Mouse (Mus musculus): ENCODE data around the gene Tnrc6a. TPM values are rescaled to one million over a fixed set of nuclear protein-coding genes. Genes with fewer than 3 reads are reported as not detected.
"Not testable (repeated sequence)": the region's sequence is repeated elsewhere in the genome, so short reads cannot be mapped to it uniquely, and the experiment has no call there.

The Tnrc6a gene
- polyA plus RNA-seq, 1 experiment from 2014 or later = 54.5 TPM

GRCm38 (mm10) chr7:123097891-123098750 lies 25.6 kb upstream of the Tnrc6a start:
- Histone ChIP-seq H3K4me2 (ENCODE audit: low read length) (0 out of 2 replicates have a peak overlapping the region, but pooled peaks have one; percentile 14), H3K4me1 (replicated peaks; ENCODE audit: control insufficient read depth, insufficient read depth, low read length) (peaks cover 23% of the 10 kb centered on the region; the same call in 1 of the 2 replicates), H3K9ac (ENCODE audit: low read length) (peak overlapping the region; percentile 18; the same call in 1 of the 2 replicates), H3K27ac (ENCODE audit: low read depth) (peak overlapping the region; percentile 97), H3K9me3 (ENCODE audit: control insufficient read depth, low read length) (no peaks in the 10 kb centered on the region), H3K27me3 (replicated peaks; ENCODE audit: control insufficient read depth, insufficient read depth, low read length) (no peaks in the 10 kb centered on the region), H3K4me3 (ENCODE audit: low read depth, low read length) (no peak overlapping the region), H3K36me3 (ENCODE audit: control insufficient read depth, insufficient read depth, low read length) (no peaks in the 10 kb centered on the region)
- 9% methylated on average over 16 of the region's 16 CpGs for WGBS
- DNase-seq (ENCODE audit: low spot score) = peak; percentile 94
- peak; percentile 96 for ATAC-seq (replicated peaks; ENCODE audit: low FRiP score, low TSS enrichment, low read depth)

DNA sequence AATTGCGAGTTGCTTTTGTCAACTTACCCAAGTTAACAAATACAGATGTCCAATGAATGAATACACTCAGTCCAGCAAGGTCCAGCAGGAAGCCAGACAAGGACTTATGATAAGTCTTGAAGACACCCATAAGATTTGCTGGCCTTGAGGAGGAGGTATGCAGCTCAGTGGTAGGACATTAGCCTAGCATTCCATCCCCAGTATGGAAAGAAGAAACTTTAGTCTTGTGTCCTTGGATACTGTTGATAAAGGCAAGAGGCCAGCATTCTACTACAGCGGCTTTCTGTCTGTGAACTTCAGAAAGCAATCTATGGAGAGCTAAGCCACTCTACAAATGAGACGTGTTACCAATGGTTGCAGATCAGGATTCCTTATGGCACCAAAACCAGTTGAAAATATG lies 22.4 kb upstream of the Tnrc6a start:
- WGBS = 89% methylated on average over 3 of the region's 3 CpGs
- Histone ChIP-seq H3K27ac (ENCODE audit: low read depth) (no peak overlapping the region), H3K36me3 (ENCODE audit: control insufficient read depth, insufficient read depth, low read length) (no peaks in the 10 kb centered on the region), H3K27me3 (replicated peaks; ENCODE audit: control insufficient read depth, insufficient read depth, low read length) (no peaks in the 10 kb centered on the region), H3K9me3 (ENCODE audit: control insufficient read depth, low read length) (no peaks in the 10 kb centered on the region), H3K9ac (ENCODE audit: low read length) (no peak overlapping the region), H3K4me1 (replicated peaks; ENCODE audit: control insufficient read depth, insufficient read depth, low read length) (peaks cover 23% of the 10 kb centered on the region; the same call in 1 of the 2 replicates), H3K4me3 (ENCODE audit: low read depth, low read length) (no peak overlapping the region), H3K4me2 (ENCODE audit: low read length) (no peak overlapping the region)
- DNase-seq (ENCODE audit: low spot score) (no peak), ATAC-seq (replicated peaks; ENCODE audit: low FRiP score, low TSS enrichment, low read depth) (no peak)

- ATAC-seq (replicated peaks; ENCODE audit: low FRiP score, low TSS enrichment, low read depth); H3K27ac ChIP-seq (ENCODE audit: low read depth); H3K4me2 ChIP-seq (ENCODE audit: low read length); H3K36me3 ChIP-seq (ENCODE audit: control insufficient read depth, insufficient read depth, low read length); H3K9ac ChIP-seq (ENCODE audit: low read length); H3K9me3 ChIP-seq (ENCODE audit: control insufficient read depth, low read length); H3K4me3 ChIP-seq (ENCODE audit: low read depth, low read length); DNase-seq (ENCODE audit: low spot score); H3K27me3 ChIP-seq (replicated peaks; ENCODE audit: control insufficient read depth, insufficient read depth, low read length): not testable (repeated sequence)
- H3K4me1 ChIP-seq (replicated peaks; ENCODE audit: control insufficient read depth, insufficient read depth, low read length) = peaks cover 14% of the 10 kb centered on the region
- 44% methylated on average over 1 of the region's 1 CpGs for WGBS
Observed at GRCm38 (mm10) chr7:123105381-123105780, 18.3 kb upstream of the Tnrc6a start.

- DNase-seq (ENCODE audit: low spot score) (no peak), ATAC-seq (replicated peaks; ENCODE audit: low FRiP score, low TSS enrichment, low read depth) (no peak)
- Histone ChIP-seq H3K4me3 (ENCODE audit: low read depth, low read length) (no peak overlapping the region), H3K27me3 (replicated peaks; ENCODE audit: control insufficient read depth, insufficient read depth, low read length) (no peaks in the 10 kb centered on the region), H3K9me3 (ENCODE audit: control insufficient read depth, low read length) (no peaks in the 10 kb centered on the region), H3K9ac (ENCODE audit: low read length) (no peak overlapping the region), H3K4me1 (replicated peaks; ENCODE audit: control insufficient read depth, insufficient read depth, low read length) (peaks cover 20% of the 10 kb centered on the region), H3K27ac (ENCODE audit: low read depth) (no peak overlapping the region), H3K4me2 (ENCODE audit: low read length) (no peak overlapping the region), H3K36me3 (ENCODE audit: control insufficient read depth, insufficient read depth, low read length) (no peaks in the 10 kb centered on the region)
- 63% methylated on average over 1 of the region's 1 CpGs for WGBS
Observed at GRCm38 (mm10) chr7:123105906-123106305, 17.8 kb upstream of the Tnrc6a start.

GRCm38 (mm10) chr7:123106326-123106725 lies 17.4 kb upstream of the Tnrc6a start:
- H3K9me3 ChIP-seq (ENCODE audit: control insufficient read depth, low read length) = no peaks in the 10 kb centered on the region
- H3K27me3 ChIP-seq (replicated peaks; ENCODE audit: control insufficient read depth, insufficient read depth, low read length) = no peaks in the 10 kb centered on the region
- H3K4me3 ChIP-seq (ENCODE audit: low read depth, low read length) = no peak overlapping the region
- no peak for DNase-seq (ENCODE audit: low spot score)
- ATAC-seq (replicated peaks; ENCODE audit: low FRiP score, low TSS enrichment, low read depth) = no peak
- H3K9ac ChIP-seq (ENCODE audit: low read length) = no peak overlapping the region
- no peak overlapping the region for H3K4me2 ChIP-seq (ENCODE audit: low read length)
- peaks cover 21% of the 10 kb centered on the region for H3K4me1 ChIP-seq (replicated peaks; ENCODE audit: control insufficient read depth, insufficient read depth, low read length)
- H3K27ac ChIP-seq (ENCODE audit: low read depth) = no peak overlapping the region
- 98% methylated on average over 2 of the region's 2 CpGs for WGBS
- H3K36me3 ChIP-seq (ENCODE audit: control insufficient read depth, insufficient read depth, low read length) = no peaks in the 10 kb centered on the region

- H3K4me1 ChIP-seq (replicated peaks; ENCODE audit: control insufficient read depth, insufficient read depth, low read length) = peaks cover 21% of the 10 kb centered on the region
- peak overlapping the region; percentile 49; the same call in 1 of the 2 replicates for H3K27ac ChIP-seq (ENCODE audit: low read depth)
- no peak overlapping the region for H3K9ac ChIP-seq (ENCODE audit: low read length)
- H3K4me3 ChIP-seq (ENCODE audit: low read depth, low read length) = no peak overlapping the region
- H3K9me3 ChIP-seq (ENCODE audit: control insufficient read depth, low read length) = no peaks in the 10 kb centered on the region
- peak; percentile 79 for ATAC-seq (replicated peaks; ENCODE audit: low FRiP score, low TSS enrichment, low read depth)
- no peaks in the 10 kb centered on the region for H3K36me3 ChIP-seq (ENCODE audit: control insufficient read depth, insufficient read depth, low read length)
- no peak overlapping the region for H3K4me2 ChIP-seq (ENCODE audit: low read length)
- WGBS = 51% methylated on average over 13 of the region's 13 CpGs
- no peaks in the 10 kb centered on the region for H3K27me3 ChIP-seq (replicated peaks; ENCODE audit: control insufficient read depth, insufficient read depth, low read length)
- DNase-seq (ENCODE audit: low spot score) = no peak
Observed at GRCm38 (mm10) chr7:123108058-123109055, 15.3 kb upstream of the Tnrc6a start.

GRCm38 (mm10) chr7:123109361-123110000 lies 14.2 kb upstream of the Tnrc6a start:
- 91% methylated on average over 7 of the region's 7 CpGs for WGBS

GRCm38 (mm10) chr7:123110135-123110534 lies 13.6 kb upstream of the Tnrc6a start:
- 44% methylated on average over 3 of the region's 3 CpGs for WGBS
- no peak for DNase-seq (ENCODE audit: low spot score)
- peak overlapping the region; percentile 20; the same call in 1 of the 2 replicates for H3K4me2 ChIP-seq (ENCODE audit: low read length)
- H3K9me3 ChIP-seq (ENCODE audit: control insufficient read depth, low read length) = no peaks in the 10 kb centered on the region
- no peak overlapping the region for H3K4me3 ChIP-seq (ENCODE audit: low read depth, low read length)
- peak overlapping the region; percentile 64; the same call in 1 of the 2 replicates for H3K27ac ChIP-seq (ENCODE audit: low read depth)
- peaks cover 21% of the 10 kb centered on the region for H3K4me1 ChIP-seq (replicated peaks; ENCODE audit: control insufficient read depth, insufficient read depth, low read length)
- no peaks in the 10 kb centered on the region for H3K27me3 ChIP-seq (replicated peaks; ENCODE audit: control insufficient read depth, insufficient read depth, low read length)
- H3K36me3 ChIP-seq (ENCODE audit: control insufficient read depth, insufficient read depth, low read length) = no peaks in the 10 kb centered on the region
- no peak overlapping the region for H3K9ac ChIP-seq (ENCODE audit: low read length)
- 0 out of 2 replicates have a peak, but pooled peaks have one; percentile 13 for ATAC-seq (replicated peaks; ENCODE audit: low FRiP score, low TSS enrichment, low read depth)

More at GRCm38 (mm10) chr7:123109361-123110000, 14.2 kb upstream of the Tnrc6a start:
- Histone ChIP-seq H3K27me3 (replicated peaks; ENCODE audit: control insufficient read depth, insufficient read depth, low read length) (no peaks in the 10 kb centered on the region), H3K4me3 (ENCODE audit: low read depth, low read length) (no peak overlapping the region), H3K4me2 (ENCODE audit: low read length) (no peak overlapping the region), H3K36me3 (ENCODE audit: control insufficient read depth, insufficient read depth, low read length) (no peaks in the 10 kb centered on the region), H3K27ac (ENCODE audit: low read depth) (peak overlapping the region; percentile 64; the same call in 1 of the 2 replicates), H3K4me1 (replicated peaks; ENCODE audit: control insufficient read depth, insufficient read depth, low read length) (peaks cover 21% of the 10 kb centered on the region), H3K9ac (ENCODE audit: low read length) (no peak overlapping the region), H3K9me3 (ENCODE audit: control insufficient read depth, low read length) (no peaks in the 10 kb centered on the region)
- no peak for ATAC-seq (replicated peaks; ENCODE audit: low FRiP score, low TSS enrichment, low read depth)
- DNase-seq (ENCODE audit: low spot score) = no peak
